Mouse (Mus musculus): Measurements from ENCODE around the gene Ptpra. TPM values are rescaled to one million over a fixed set of nuclear protein-coding genes. Genes with fewer than 3 reads are reported as not detected.

Ptpra gene
- polyA plus RNA-seq, 1 experiment, result not detected

DNA sequence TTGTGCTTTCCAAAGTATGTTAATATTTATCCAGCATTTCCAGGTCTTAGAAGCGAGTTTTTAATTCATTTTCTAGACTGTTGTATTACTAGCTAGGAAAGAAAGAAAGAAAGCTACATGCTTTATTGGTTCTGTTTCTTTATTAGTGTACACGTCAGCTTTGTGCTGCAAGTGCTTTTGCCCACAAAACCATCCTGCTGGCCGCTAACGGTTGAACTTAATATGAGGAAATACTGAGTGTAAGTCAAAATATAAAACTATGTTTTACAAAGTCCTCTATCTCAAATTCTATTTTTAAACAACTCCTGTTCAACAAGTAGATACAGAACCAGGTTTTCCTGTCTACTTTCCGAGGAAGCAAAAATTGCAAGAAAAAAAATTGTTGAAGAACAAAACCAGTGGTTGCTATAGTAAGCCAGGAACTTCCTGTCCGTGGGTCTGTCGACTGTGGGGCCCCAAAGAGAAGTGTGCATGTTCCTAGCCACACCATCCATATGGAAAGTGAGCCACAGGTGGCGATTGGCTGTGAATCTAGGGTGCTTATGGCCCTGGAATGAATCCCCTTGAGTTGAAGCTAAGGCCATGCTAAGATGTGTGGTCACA lies 22.9 kb downstream of the Ptpra start:
- TF ChIP-seq CTCF (IDR thresholded peaks at IDR 0.05; ENCODE audit: insufficient read depth, low read depth, low read length) (no peak), POLR2A (IDR thresholded peaks at IDR 0.05; ENCODE audit: insufficient read depth, low read depth, low read length) (no peak)
- WGBS, result 52% methylated on average over 8 of the region's 8 CpGs
- Histone ChIP-seq H3K27ac (ENCODE audit: insufficient read depth, low read depth, low read length) (no peak overlapping the region), H3K4me1 (ENCODE audit: control insufficient read depth, insufficient read depth, low read length) (peaks cover 10% of the 10 kb centered on the region), H3K4me3 (ENCODE audit: insufficient read depth, low read depth, low read length) (no peak overlapping the region)

DNA sequence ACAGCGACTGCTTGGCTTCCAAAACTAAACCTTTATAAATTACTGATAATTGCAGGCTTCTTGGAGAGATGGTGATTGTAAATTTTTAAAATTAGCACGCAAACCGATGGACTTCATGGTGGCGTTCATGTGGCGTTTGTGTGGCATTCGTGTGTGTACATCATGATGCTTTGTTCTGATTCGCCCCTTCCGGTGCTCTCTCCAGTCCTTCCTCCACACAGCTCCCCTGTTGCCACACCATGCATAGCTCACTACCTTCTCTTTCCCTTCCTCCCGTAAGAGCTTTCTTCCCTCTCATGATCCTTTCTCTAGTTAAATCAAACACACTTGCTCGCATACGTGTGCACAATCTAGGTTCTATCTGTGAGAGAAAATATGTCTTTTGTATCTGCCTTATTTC lies 25.7 kb downstream of the Ptpra start:
- Histone ChIP-seq H3K27ac (ENCODE audit: insufficient read depth, low read depth, low read length) (no peak overlapping the region), H3K4me1 (ENCODE audit: control insufficient read depth, insufficient read depth, low read length) (peaks cover 5% of the 10 kb centered on the region), H3K4me3 (ENCODE audit: insufficient read depth, low read depth, low read length) (no peak overlapping the region)
- 43% methylated on average over 11 of the region's 11 CpGs for WGBS
- no peak for TF ChIP-seq POLR2A (IDR thresholded peaks at IDR 0.05; ENCODE audit: insufficient read depth, low read depth, low read length)
- no peak for TF ChIP-seq CTCF (IDR thresholded peaks at IDR 0.05; ENCODE audit: insufficient read depth, low read depth, low read length)

DNA sequence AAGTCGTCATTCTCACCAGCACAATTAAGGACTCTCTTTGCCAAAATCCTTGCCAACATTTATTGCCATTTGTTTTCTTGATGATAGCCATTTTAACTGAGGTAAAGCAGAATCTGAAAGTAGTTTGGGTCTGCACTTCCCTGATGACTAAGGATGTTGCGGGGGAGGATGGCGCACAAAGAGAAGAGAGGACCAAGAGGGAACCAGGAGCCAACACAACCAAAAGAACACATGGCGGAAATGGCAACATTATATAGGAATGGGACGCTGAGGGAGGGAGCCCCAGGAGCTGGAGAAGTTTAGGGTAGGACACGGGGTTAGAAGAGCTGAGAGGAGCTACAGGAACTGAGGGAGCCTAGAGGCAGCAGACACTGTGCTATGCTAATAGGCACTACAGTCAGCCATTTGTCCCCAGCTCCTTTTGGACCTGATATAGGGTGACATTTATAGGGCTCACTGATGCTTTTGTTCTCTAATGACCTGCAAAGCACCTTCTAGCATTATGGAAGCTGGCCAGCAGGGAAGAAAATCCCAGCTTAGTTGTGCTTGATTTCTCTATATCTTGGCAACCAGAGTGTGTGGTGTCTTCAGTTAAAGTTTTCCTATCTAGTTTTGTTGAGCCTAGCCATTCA lies 26.7 kb downstream of the Ptpra start:
- TF ChIP-seq CTCF (IDR thresholded peaks at IDR 0.05; ENCODE audit: insufficient read depth, low read depth, low read length) (no peak), POLR2A (IDR thresholded peaks at IDR 0.05; ENCODE audit: insufficient read depth, low read depth, low read length) (no peak)
- H3K4me3 ChIP-seq (ENCODE audit: insufficient read depth, low read depth, low read length), result no peak overlapping the region
- H3K4me1 ChIP-seq (ENCODE audit: control insufficient read depth, insufficient read depth, low read length), result peaks cover 5% of the 10 kb centered on the region
- no peak overlapping the region for H3K27ac ChIP-seq (ENCODE audit: insufficient read depth, low read depth, low read length)
- 62% methylated on average over 6 of the region's 6 CpGs for WGBS

DNA sequence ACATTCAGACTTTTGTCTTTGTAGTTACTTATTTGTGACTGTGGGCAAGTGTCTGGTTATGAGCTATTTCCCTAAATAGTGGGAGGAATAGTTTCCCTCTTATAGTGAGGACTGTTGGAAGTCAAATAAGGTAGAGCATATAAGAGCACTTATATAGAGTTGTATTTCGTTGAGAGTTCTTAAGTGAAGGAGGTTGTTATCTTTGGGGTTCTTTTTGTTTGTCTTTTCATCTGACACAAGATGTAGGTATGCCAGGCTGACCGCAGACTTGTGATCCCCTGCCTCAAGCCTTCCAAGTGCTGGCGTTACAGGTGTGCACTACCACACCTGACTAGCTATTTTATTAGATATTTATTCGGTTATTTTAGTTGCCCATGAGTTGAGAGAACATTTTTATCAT lies 32.1 kb downstream of the Ptpra start:
- TF ChIP-seq POLR2A (IDR thresholded peaks at IDR 0.05; ENCODE audit: insufficient read depth, low read depth, low read length) (no peak), CTCF (IDR thresholded peaks at IDR 0.05; ENCODE audit: insufficient read depth, low read depth, low read length) (no peak)
- Histone ChIP-seq H3K4me1 (ENCODE audit: control insufficient read depth, insufficient read depth, low read length) (no peaks in the 10 kb centered on the region), H3K4me3 (ENCODE audit: insufficient read depth, low read depth, low read length) (no peak overlapping the region), H3K27ac (ENCODE audit: insufficient read depth, low read depth, low read length) (no peak overlapping the region)
- WGBS, result 91% methylated on average over 4 of the region's 4 CpGs

DNA sequence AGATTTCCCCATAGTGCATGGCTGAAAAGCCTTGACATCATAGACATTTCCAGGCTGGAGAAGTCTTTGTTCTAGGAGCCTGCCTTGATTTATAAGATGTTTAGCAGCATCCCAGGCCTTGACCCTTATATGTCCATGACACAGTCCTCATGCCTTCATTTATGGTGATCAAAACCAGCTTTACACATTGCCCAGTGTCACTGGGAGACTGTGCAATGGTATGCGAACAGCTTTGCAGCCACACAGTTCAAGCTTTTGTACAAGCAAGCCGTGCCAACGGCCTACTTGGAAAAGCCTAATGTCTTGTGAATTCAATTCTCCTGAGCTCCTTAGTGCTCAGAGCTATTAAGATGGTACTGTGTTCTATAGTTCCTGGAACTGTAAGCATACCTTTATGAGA lies 32.6 kb downstream of the Ptpra start:
- TF ChIP-seq POLR2A (IDR thresholded peaks at IDR 0.05; ENCODE audit: insufficient read depth, low read depth, low read length) (no peak), CTCF (IDR thresholded peaks at IDR 0.05; ENCODE audit: insufficient read depth, low read depth, low read length) (no peak)
- no peak overlapping the region for H3K4me3 ChIP-seq (ENCODE audit: insufficient read depth, low read depth, low read length)
- no peak overlapping the region for H3K27ac ChIP-seq (ENCODE audit: insufficient read depth, low read depth, low read length)
- H3K4me1 ChIP-seq (ENCODE audit: control insufficient read depth, insufficient read depth, low read length), result no peaks in the 10 kb centered on the region
- WGBS, result 36% methylated on average over 3 of the region's 3 CpGs

DNA sequence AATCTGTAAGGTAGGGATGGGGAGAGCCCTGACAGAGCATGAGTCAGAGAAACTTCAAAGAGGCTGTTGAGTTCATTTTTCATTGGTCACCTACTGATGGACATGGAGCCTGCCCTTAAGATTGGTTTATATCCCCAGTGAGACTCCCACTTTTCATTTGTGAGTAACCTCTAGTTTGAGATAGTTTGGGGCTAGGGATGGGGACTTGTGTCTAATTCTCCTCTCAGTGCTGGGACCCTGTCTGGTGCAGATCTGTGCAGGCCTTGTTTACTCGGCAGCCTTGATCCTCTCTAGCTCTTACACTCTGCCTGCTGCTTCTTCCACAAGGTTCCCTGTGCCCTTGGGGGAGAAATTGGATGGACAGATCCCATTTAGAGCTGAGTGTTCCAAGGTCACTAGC lies 34.1 kb downstream of the Ptpra start:
- TF ChIP-seq POLR2A (IDR thresholded peaks at IDR 0.05; ENCODE audit: insufficient read depth, low read depth, low read length) (no peak), CTCF (IDR thresholded peaks at IDR 0.05; ENCODE audit: insufficient read depth, low read depth, low read length) (no peak)
- Histone ChIP-seq H3K4me3 (ENCODE audit: insufficient read depth, low read depth, low read length) (no peak overlapping the region), H3K27ac (ENCODE audit: insufficient read depth, low read depth, low read length) (no peak overlapping the region), H3K4me1 (ENCODE audit: control insufficient read depth, insufficient read depth, low read length) (no peaks in the 10 kb centered on the region)
- 83% methylated on average over 1 of the region's 1 CpGs for WGBS

DNA sequence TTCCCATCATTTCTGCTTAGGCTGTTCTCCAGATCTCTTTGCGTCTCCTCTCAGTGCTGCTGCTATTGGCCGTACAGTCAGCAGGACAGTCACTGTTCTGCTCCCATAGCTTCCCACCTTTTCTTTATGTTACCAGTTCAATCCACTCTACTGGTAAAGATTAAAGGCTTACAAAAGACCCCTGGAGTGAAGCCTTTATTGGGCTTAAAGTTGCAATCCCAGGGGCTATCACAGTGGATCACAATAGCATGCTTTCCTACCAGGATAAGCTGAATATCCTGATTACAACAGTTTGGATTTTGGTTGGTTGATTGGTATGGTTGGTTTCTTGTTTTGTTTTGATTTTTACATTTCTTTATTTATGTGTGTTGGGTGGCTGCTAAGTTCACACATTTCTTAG lies 37.9 kb downstream of the Ptpra start:
- Histone ChIP-seq H3K27ac (ENCODE audit: insufficient read depth, low read depth, low read length) (no peak overlapping the region), H3K4me3 (ENCODE audit: insufficient read depth, low read depth, low read length) (no peak overlapping the region), H3K4me1 (ENCODE audit: control insufficient read depth, insufficient read depth, low read length) (0 out of 2 replicates have a peak, but pooled peaks cover 2% of the 10 kb centered on the region)
- WGBS, result 92% methylated on average over 2 of the region's 2 CpGs
- TF ChIP-seq CTCF (IDR thresholded peaks at IDR 0.05; ENCODE audit: insufficient read depth, low read depth, low read length) (no peak), POLR2A (IDR thresholded peaks at IDR 0.05; ENCODE audit: insufficient read depth, low read depth, low read length) (no peak)

DNA sequence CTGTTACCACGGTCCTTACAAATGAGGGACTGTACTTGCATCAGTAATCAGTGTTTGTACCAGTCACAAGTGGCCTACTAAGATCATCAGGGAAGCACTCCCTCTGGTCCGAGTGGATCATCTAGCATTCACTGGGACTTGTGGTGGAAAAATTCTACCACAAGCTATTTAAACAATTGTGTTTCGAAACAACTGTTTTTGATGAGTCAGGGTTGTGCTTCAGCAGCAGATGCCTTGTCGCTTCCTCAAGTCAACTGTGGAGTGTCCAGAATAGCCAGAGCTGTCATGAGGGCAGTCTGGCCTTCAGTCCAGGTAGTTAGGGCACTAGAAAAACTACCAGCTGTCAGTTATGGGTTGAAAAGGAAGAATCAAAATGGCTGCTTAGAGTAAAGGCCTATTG lies 38.5 kb downstream of the Ptpra start:
- TF ChIP-seq CTCF (IDR thresholded peaks at IDR 0.05; ENCODE audit: insufficient read depth, low read depth, low read length) (no peak), POLR2A (IDR thresholded peaks at IDR 0.05; ENCODE audit: insufficient read depth, low read depth, low read length) (no peak)
- Histone ChIP-seq H3K4me1 (ENCODE audit: control insufficient read depth, insufficient read depth, low read length) (0 out of 2 replicates have a peak, but pooled peaks cover 2% of the 10 kb centered on the region), H3K27ac (ENCODE audit: insufficient read depth, low read depth, low read length) (no peak overlapping the region), H3K4me3 (ENCODE audit: insufficient read depth, low read depth, low read length) (no peak overlapping the region)
- 76% methylated on average over 4 of the region's 4 CpGs for WGBS

DNA sequence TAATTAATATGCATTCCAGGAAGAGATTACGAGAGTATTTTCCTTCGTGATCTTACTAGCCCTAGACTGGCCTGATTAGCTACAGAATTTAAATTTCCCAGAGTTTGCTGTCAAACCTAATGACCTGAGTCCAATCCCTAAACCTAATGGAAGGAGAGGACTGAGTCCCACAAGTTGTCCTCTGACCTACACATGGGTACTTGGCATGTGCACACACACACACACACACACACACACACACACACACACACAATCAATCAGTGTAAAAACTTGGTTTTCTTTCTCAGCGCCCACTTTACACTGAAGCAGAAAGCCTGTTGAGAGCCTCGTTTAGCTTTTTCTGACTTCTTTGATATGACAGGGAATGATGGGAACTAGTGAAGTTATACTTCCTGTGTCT lies 41.1 kb downstream of the Ptpra start:
- Histone ChIP-seq H3K4me1 (ENCODE audit: control insufficient read depth, insufficient read depth, low read length) (peaks cover 6% of the 10 kb centered on the region), H3K4me3 (ENCODE audit: insufficient read depth, low read depth, low read length) (no peak overlapping the region), H3K27ac (ENCODE audit: insufficient read depth, low read depth, low read length) (peak overlapping the region; percentile 64)
- 25% methylated on average over 4 of the region's 4 CpGs for WGBS
- TF ChIP-seq CTCF (IDR thresholded peaks at IDR 0.05; ENCODE audit: insufficient read depth, low read depth, low read length), result no peak
- no peak for TF ChIP-seq POLR2A (IDR thresholded peaks at IDR 0.05; ENCODE audit: insufficient read depth, low read depth, low read length)
